Mouse (Mus musculus): Measurements from ENCODE around the gene Bcam.

- no peak for TF ChIP-seq CTCF (IDR thresholded peaks at IDR 0.05; ENCODE audit: borderline replicate concordance, insufficient read depth, low read depth, low read length)
- no peak for TF ChIP-seq POLR2A (IDR thresholded peaks at IDR 0.05; ENCODE audit: borderline replicate concordance, insufficient read depth, low read length)
Observed at GRCm38 (mm10) chr7:19796254-19796653, 25.4 kb upstream of the Bcam start.
